Mouse (Mus musculus) fat pad, adult 2 months (tissue): ENCODE data around the gene Supt5.

ENCODE experiments used
- DNase-seq: peaks from one replicate; pipeline ENCODE4 v3.0.0-alpha.2; 2011; ENCODE audit warnings: low read depth, low spot score; ENCODE audit errors: extremely low read depth

Gene Supt5

DNA sequence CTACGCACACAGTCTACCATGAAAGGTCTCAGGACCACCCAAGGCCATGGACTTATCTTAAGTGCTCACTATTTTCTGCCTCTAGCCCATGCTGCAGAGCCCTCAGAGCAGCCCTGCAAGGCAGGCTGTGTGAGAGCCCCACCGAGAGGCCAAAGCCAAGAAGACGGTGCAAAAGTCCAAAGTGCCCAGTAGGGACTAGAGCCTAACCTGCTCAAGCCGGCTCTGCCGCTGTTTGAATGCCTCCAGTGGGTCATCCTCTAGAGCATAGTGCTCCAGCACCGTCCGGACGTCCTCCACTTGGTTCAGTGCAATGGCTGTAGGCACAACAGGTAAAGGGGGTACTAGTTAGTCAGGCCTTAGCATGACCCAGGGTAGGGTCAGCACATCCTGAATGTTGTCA, 32.3 kb downstream of the Supt5 start:
- DNase-seq = no peak

DNA sequence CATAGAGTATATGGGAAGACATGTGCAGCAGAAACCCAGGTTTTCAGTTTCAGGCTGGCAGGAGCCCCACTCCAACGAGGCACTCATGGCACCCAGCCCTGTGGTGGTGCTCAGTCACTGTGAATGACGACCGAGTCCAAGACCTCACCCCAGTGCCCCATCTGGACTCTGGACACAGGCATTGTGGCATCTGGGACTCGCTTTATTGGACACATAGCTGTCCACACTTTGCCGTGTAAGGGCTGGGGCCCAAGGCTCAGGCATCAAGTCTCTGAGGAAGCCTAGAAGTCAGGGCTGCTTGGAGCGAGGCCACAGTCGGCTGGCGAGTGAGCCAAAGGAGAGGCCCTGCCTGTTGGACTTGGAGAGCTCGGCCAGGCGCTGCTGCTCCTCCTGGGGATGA, 32.9 kb downstream of the Supt5 start:
- DNase-seq = no peak

DNA sequence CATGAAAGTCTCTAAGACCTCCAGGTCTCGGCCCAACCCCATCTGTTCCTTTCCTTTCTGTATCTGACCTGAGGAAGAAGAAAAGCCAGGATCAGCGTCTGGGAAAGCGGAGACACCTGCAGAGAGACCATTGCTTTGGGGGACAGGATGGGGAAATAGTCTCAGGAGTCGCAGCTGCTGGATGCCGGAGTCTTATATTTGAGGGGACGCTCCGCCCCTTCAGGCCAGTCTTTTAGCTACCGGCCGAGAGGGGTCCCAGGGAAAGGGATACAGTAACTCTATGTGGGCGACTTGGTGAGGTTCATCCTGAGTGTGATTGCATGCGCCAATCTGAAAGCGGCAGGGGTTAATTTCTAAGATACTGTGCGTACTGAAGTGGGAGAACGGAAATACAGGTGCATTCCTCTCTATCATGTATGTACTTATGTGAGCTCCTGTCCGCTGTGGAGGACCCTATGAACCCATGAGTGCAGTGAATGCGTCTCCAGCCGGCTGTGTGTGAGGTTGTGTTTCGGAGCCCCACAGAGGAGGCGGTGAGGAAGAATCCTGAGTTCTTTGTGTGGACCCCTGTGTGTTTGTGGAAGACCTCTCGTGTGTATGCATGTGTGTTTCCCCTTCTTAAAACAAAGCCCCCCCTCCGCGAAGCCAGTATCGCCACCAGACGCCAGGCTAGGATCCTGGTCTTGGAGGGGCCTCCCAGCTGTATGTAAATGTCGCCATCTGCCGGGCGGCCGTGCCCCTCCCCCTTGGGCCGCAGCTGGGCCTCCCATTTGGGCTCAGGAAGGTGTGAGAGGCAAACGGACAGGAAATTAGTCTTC, 36.7 kb downstream of the Supt5 start, which contains the start of gene Dll3:
Gene Dll3 (minus strand): TSS at position 623 of the 818 bp plus-strand sequence.
- DNase-seq = no peak

DNA sequence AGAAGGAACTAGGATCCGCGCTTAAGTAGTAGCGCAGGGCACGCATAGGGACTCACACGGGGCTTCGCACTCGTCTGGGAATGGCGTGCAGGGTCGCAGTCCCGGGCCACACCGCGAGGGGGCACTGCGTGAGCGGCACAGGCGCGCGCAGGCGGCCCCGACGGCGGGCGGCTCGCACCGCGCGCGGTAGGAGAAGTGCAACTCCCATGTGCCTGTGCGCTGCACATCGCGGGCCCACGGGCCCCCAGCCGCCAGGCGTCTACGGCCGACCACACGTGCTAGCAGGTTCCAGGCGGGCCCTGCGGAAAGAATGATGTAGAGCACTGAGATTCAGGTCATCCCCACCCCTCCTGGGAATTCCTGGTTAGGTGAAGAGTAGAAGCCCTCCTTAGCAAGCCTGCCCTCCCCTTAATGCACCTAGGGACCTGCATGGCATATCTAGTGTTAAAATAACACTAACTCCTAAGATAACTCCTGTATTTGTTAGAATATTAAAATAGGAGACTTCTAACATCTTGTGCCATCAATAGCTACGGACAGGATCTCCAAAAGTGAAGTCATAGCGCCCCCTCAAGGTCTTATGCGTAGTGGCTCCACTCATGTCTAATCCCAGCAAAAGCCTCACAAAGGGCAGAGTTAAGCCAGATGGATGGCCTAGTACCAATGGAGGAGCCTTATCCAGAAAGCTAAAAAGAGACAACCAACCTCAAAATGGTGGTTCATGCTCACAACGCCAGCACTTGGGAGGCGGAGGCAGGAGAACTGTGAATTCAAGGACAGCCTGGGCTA, 39.5 kb downstream of the Supt5 start:
- DNase-seq = no peak

DNA sequence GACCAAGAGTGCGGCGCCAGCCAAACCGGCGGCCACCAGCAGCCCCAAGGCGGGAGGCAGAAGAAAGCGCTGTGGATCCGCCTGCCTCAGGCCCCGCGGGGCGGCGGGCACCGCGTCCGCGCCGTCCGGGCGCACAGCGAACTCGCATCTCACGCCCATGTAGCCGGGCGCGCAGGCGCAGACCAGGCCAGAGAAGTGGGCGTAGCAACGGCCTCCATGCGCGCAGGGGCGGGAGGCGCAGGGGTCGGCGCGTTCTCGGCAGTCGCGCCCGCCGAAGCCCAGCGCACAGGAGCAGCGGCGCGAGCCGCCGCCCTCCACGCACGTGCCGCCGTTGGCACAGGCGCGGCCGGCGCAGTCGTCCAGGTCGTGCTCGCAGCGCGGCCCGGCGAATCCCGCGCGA, 44.1 kb downstream of the Supt5 start:
- DNase-seq = no peak

DNA sequence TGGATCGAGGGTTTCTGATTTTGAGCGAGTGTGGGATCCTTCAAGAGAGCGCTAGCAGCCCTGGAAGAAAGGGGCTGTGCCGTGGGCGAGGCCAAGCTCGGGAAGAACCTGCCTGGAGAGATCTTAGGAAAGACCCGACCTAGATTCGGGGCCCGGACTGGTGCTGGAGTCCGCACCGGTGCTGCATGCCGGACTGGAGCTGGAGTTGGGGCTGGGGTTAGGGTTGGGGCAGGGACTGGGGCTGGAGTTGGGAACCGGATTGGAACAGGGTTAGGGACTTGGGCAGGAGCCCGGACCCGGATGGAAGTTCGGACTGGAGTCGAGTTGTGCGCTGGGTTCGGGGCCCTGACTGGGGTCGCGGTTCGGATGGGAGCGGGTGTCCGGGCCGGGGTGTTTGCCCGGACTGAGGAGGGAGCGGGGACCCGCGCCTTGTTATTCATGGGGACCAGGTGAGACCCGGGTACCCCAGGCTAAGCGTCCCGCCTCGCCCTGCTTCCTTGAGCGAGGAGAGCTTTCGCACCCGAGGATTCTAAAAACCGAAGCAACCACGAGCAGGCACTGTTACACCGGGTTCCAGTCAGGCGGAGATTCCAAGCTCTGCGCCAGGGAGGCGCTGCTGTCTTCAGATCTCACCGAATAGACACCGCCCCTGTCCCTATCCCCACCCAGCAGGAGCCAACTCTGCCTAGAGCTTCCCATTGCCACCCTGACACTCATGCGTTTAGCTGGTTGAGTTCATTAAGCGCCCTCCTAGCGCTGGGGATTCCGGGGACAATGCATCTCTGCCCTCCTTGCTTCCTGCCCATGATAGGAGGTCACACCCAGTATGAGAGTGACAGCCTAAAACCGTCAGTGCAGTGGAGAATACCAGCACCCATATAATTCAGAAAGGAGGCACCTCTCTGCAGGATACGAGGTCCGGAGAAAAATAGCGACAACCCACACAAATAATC, 47.6 kb downstream of the Supt5 start, which contains the start of gene Selenov:
Gene Selenov (minus strand): TSS at position 549 of the 953 bp plus-strand sequence.
- DNase-seq = no peak

DNA sequence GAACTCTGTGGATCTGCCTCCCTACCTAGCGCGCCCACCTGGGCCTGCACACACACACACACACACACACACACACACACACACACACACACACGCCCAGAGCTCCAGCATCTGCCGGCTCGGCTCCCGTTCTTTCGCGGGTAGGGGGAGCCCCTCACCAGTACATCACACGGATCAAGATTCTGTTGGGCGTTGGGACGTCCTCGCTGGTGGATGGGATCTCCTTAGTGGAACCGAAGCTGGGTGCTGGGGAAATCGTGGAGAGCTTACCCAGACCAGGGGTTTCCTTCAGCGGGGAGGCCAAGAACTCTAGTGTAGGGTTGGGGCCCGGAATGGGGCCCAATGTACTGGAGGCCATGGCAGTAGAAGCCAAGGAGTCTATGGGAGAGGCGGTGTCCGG, 48.4 kb downstream of the Supt5 start:
- no peak for DNase-seq

DNA sequence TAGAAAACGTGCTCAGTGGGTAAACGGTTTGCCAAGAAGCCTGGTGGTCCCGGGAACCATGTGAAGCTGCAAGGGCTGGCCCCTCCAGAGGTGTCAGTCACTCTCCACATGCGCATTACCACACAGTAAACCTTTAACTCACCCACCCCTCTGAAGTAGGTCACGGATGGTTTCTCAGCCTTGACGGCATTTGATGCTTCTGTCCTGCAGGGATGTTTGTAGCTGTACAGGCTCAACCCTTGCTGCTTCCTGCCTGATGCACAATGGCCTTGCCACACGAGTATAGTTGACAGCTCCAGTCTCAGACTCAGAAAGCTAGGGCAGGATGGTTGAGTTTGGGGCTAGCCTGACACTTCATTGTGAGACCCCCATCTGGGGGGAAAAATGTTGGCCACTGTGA, 57.9 kb downstream of the Supt5 start:
- no peak for DNase-seq

DNA sequence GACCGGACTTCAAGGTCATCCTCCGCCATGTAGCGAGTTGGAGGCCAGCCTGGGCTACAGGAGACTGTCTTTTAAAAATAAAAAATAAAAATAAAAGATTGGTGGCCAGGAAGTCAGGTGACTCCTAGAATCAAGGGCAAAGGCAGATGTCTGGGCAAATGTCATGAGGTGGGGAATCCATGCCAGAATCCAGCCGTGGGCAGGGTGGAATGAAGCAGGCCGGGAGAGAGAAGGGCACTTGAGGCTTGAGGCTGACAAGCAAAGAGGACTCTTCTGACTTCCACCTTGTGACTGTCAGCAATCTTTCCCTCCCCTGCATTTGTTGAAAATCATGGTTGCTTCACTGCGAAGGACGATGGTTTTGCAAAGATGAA, 60.3 kb downstream of the Supt5 start:
- no peak for DNase-seq

DNA sequence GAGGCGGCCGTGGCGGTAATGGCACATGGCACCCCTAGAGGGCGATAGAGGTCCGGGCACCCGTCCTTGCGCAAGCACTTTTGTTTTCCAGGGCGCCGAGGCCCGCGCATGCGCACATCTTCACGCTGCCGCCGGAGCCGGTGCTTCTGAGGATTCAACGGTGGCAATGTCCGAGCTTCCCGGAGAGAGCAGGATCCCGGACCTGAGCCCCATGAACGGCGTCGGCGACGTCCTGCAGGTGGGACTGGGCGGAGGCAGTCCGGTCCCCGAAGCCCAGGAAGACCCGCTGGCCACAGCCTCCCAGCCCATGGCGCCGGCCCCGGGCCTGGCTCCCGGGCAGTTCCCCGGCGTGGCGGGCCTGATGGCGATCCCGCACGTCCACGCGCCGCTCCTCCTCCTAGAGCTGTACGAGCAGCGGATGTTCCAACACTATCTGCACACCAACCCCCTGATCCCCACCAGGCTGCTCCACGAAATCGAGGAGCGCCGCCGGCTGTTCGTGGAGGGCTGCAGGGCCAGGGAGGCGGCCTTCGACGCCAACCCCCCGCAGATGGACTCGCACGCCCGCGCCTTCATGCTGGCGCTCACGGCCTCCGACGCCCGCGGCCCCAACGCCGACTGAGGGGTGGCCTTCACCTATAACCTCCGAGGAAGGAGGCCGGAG, 60.8 kb downstream of the Supt5 start, which contains the start of gene Eid2b:
Gene Eid2b (plus strand): TSS at position 125 of the 664 bp plus-strand sequence.
- peak; percentile 14 for DNase-seq

DNA sequence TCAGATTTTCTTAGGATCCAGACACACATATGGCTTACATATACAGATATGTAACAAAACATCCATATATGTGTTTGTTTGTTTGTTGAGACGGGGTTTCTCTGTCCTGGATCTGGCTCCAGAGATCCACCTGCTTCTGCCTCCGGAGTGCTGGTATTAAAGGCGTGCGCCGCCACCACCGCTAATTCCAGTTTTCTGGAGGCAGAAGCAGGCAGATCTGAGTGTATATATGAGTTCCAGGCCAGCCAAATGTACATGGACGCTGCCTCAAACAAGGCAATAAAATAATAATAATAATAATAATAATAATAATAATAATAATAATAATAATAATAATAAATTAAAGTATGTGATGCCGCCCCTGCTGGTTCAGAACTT, 61.3 kb downstream of the Supt5 start:
- no peak for DNase-seq

DNA sequence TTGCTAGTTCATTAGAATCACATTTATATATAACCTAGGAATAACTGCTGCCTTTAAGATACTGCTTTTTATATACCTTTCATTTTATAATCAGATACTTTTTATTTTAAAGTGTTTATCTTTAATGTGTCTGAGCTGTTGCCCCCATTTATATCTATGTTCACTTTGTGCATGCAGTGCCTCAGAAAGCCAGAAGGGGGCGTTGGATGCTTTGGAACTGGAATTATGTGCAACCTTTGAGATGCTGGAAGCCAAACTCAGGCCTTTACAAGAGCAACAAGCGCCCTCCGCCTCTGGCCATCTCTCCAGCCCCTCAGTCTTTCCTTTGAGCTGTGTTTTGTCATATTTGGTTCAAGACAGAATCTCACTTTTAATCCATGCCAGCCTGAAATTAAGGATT, 66.8 kb downstream of the Supt5 start:
- no peak for DNase-seq

DNA sequence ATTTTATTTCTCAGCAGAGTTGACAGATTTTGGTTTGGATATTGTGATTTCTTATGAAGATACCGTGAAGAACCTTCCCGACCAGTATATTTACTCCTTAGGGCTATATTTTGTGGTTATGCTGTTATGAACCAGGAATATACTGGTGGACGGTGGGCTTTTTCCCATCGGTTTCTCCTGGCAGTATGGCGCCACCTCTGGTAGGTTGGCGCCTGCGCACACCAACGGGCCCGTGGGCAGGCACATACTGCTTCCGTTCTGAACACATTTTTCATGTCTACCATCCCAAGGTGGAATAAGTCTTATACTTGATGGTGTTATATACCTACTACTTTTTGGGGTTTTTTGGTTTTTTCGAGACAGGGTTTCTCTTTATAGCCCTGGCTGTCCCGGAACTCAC, 69.2 kb downstream of the Supt5 start:
- DNase-seq = no peak

DNA sequence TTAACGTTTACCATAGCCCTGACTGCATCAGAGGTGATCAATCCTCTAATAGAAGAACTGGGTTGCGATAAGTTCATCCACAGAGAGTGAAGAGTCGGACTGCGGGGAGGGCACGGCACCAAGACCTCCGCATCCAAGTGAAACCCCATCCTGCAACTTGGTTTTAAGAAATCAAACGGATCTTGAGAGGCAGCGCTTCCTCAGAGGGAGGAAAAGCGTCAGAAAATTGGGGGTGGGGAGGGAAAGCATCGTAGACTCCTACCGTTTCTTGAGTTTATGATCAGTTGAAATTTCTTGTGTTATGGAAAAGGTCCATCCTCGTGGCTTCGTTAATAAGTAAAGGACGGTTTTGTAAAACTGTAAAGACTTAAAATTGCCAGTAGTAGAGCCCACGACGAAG, 70.0 kb downstream of the Supt5 start:
- DNase-seq = no peak

DNA sequence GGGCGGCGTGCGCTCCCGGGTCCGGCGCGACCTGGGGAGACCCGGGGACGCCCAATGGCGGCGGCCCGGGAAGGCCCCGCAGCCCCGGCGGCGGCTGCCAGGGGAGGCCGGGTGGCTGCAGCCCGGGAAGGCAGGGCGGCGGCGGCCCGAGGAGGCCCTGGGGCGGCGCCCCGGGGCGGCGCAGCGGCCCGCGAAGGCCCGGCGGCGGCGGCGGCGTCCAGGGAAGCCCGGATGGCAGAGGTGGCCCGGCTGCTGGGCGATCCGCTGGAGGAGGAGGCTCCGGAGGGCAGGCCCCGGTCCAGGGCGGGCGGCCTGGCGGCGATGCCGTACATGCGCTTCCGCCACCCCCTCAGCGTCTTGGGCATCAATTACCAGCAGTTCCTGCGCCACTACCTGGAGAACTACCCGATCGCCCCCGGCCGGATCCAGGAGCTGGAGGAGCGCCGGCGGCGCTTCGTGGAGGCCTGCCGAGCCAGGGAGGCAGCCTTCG, 70.5 kb downstream of the Supt5 start:
- no peak for DNase-seq

DNA sequence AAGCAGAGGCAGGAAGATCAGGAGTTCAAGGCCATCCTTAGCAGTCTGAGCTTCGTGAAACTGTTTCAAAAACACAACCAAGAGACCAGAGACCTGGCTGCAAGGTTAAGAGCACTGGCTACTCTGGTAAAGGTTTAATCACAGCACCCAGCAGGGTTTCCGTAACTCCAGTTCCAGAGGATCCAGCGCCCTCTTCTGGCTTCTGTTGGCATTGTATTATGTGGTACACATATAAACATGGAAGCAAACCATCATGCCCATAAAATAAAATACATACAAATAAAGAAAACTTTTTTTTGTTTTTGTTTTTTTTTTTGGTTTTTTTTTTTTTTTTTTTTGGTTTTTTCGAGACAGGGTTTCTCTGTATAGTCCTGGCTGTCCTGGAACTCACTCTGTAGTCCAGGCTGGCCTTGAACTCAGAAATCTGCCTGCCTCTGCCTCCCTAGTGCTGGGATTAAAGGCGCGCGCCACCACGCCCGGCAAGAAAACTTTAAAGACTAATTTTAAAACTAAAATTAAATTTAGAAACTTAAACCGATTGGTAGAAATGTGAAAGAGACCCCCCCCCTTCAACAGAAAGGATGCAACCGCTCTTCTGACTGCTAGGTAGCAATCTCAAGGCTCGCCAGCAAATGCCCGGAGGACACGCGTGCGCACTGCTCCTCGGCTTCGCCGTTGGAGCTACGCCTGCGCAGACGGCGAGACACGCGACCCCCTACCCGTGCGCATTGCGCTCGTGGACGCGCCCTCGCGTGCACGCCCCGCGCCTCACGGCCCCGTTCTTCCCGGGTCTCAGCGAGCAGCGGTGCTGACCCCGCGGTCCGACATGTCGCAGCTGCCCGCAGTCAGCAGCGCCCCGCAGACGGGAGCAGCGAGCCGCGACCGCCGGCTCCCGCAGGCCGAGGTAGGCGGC, 71.2 kb downstream of the Supt5 start, which contains the start of gene Eid2:
Gene Eid2 (plus strand): TSS at position 753 of the 913 bp plus-strand sequence.
- DNase-seq = no peak

DNA sequence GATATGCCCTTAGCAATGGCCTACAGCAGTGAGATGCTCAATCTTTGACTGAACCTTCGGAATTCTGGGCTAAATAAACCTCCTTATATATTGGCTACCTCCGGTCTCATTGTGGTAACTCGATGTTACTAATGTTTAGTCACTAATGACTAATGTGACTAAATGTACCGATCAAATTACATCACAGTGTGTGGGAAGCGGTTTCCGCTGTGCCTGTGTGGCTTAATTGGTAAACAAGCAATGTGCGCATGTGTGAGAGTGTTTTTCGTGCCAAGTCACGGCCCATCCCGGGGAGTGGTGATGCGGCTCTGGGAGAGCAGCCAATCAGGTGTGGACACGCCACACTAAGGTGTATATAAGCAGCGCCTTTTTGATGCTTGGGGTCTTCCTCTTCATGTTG, 73.2 kb downstream of the Supt5 start:
- no peak for DNase-seq
